9 mouse cellular contexts compared by ENCODE assay signal in genomic region chr19:8710057-8710456, GRCm38 (mm10). TPM values are rescaled to one million over a fixed set of nuclear protein-coding genes. Genes with fewer than 3 reads are reported as not detected.
DNase-seq lines count a peak whose midpoint lies in the region; ATAC-seq and TF ChIP-seq lines count a peak whose summit lies in the region.
"Had no signal": no experiment of that assay in that cellular context is flagged by ENCODE, and none has a peak within 500 bp of the region (broad histone marks: within the 10 kb centered on the region; RNA-seq: fewer than 3 reads in every experiment).

No protein-coding gene starts in this region.

- H3K9me3 ChIP-seq in heart, embryonic 16.5 days (replicated peaks; ENCODE audit: control insufficient read depth, low read length): no peaks in the 10 kb centered on the region
- H3K9me3 ChIP-seq in heart, embryonic 11.5 days (replicated peaks; ENCODE audit: control insufficient read depth, low read length): no peaks in the 10 kb centered on the region
- no peaks in the 10 kb centered on the region for H3K9me3 ChIP-seq in liver, postnatal 0 days (ENCODE audit: low read length)

- no peak for TF ChIP-seq CTCF in brain, embryonic 14.5 days (IDR thresholded peaks at IDR 0.05; ENCODE audit: borderline replicate concordance, extremely low read depth, insufficient read depth, insufficient read length)
- TF ChIP-seq CTCF in liver, postnatal 0 days (IDR thresholded peaks at IDR 0.05; ENCODE audit: low read depth): no peak

- peaks cover 29% of the 10 kb centered on the region for H3K4me1 ChIP-seq in heart, embryonic 16.5 days (ENCODE audit: control insufficient read depth, insufficient read depth, low read length)
- H3K4me1 ChIP-seq in heart, embryonic 11.5 days (ENCODE audit: control insufficient read depth, insufficient read depth, low read length): peaks cover 17% of the 10 kb centered on the region
- H3K4me1 ChIP-seq in liver, postnatal 0 days (ENCODE audit: insufficient read depth): peaks cover 20% of the 10 kb centered on the region; the same call in 1 of the 2 replicates

- H3K4me3 ChIP-seq in heart, embryonic 16.5 days (ENCODE audit: low read length): no peak overlapping the region
- no peak overlapping the region for H3K4me3 ChIP-seq in heart, embryonic 11.5 days (ENCODE audit: low read depth, low read length)
- H3K4me3 ChIP-seq in liver, postnatal 0 days (ENCODE audit: low read depth, low read length): peak overlapping the region; percentile 88; the same call in 1 of the 2 replicates

- peak overlapping the region; percentile 26; the same call in 1 of the 2 replicates for H3K9ac ChIP-seq in heart, embryonic 16.5 days (ENCODE audit: low read length)
- no peak overlapping the region for H3K9ac ChIP-seq in heart, embryonic 11.5 days (ENCODE audit: low read depth, low read length)
- H3K9ac ChIP-seq in liver, postnatal 0 days (replicated peaks): peak overlapping the region; percentile 8; the same call in 1 of the 2 replicates

- no peaks in the 10 kb centered on the region for H3K27me3 ChIP-seq in heart, embryonic 16.5 days (ENCODE audit: control insufficient read depth, insufficient read depth, low read length)
- no peaks in the 10 kb centered on the region for H3K27me3 ChIP-seq in heart, embryonic 11.5 days (ENCODE audit: control insufficient read depth, insufficient read depth, low read length)
- no peaks in the 10 kb centered on the region for H3K27me3 ChIP-seq in liver, postnatal 0 days (ENCODE audit: insufficient read depth, low read length)
- H3K27me3 ChIP-seq: Patski had no signal

- 80% methylated on average over 2 of the region's 2 CpGs for WGBS in heart, embryonic 16.5 days
- 95% methylated on average over 2 of the region's 2 CpGs for WGBS in heart, embryonic 11.5 days (ENCODE audit: insufficient replicate concordance)
- 94% methylated on average over 2 of the region's 2 CpGs for WGBS in liver, postnatal 0 days (ENCODE audit: insufficient replicate concordance)

- no peak overlapping the region for H3K4me2 ChIP-seq in heart, embryonic 16.5 days (ENCODE audit: low read depth, low read length)
- H3K4me2 ChIP-seq in heart, embryonic 11.5 days: no peak overlapping the region
- peak overlapping the region; percentile 68 for H3K4me2 ChIP-seq in liver, postnatal 0 days (ENCODE audit: low read depth, low read length)

- peaks cover 38% of the 10 kb centered on the region for H3K36me3 ChIP-seq in heart, embryonic 16.5 days (ENCODE audit: control insufficient read depth, insufficient read depth)
- peaks cover 36% of the 10 kb centered on the region for H3K36me3 ChIP-seq in heart, embryonic 11.5 days (ENCODE audit: control insufficient read depth, insufficient read depth, low read length)
- H3K36me3 ChIP-seq in liver, postnatal 0 days (replicated peaks; ENCODE audit: insufficient read depth, low read length): peaks cover 56% of the 10 kb centered on the region

- TF ChIP-seq EP300 in liver, postnatal 0 days (IDR thresholded peaks at IDR 0.05; ENCODE audit: low read depth): no peak

- TF ChIP-seq POLR2A in brain, embryonic 14.5 days (IDR thresholded peaks at IDR 0.05; ENCODE audit: borderline replicate concordance, extremely low read depth, insufficient read depth, insufficient read length, poor library complexity, severe bottlenecking): no peak

- ATAC-seq in heart, embryonic 16.5 days (replicated peaks; ENCODE audit: extremely low read depth, insufficient read depth, low FRiP score): no peak
- ATAC-seq in heart, embryonic 11.5 days (replicated peaks; ENCODE audit: insufficient number of reproducible peaks, low FRiP score, low TSS enrichment): no peak
- ATAC-seq in liver, postnatal 0 days: no peak
- ATAC-seq: Patski had no signal

- H3K27ac ChIP-seq in heart, embryonic 16.5 days (ENCODE audit: low read length): peak overlapping the region; percentile 41
- H3K27ac ChIP-seq in heart, embryonic 11.5 days (ENCODE audit: low read depth, low read length): no peak overlapping the region
- no peak overlapping the region for H3K27ac ChIP-seq in liver, postnatal 0 days (ENCODE audit: low read depth)

- DNase-seq in 3T3-L1 (ENCODE audit: low read depth, low spot score): peak; percentile 96
- DNase-seq in brain, embryonic 14.5 days (ENCODE audit: low read depth): peak; percentile 53
- DNase-seq in liver, postnatal 0 days: no peak
- no peak for DNase-seq in spleen, adult 12 weeks (ENCODE audit: low spot score)
- no peak for DNase-seq in spleen, postnatal 36 days (ENCODE audit: low spot score in 2 of 2)
- no peak for DNase-seq in T-cell, adult 2 months (ENCODE audit: low spot score)

RNA-seq across cellular contexts. Expression of gene Slc3a2, which starts 13.1 kb away (rescaled TPM):
- polyA plus RNA-seq in heart, embryonic 16.5 days (2015; fragmentation: Nextera tagmentation; extraction: Ambion mirVana): 66.4 and 68.8 TPM in 2 replicates
- polyA plus RNA-seq in heart, embryonic 11.5 days (2014; fragmentation: Nextera tagmentation; extraction: Ambion mirVana): 82.6 and 87.8 TPM in 2 replicates
- polyA plus RNA-seq in brain, embryonic 14.5 days (2012; rRNA removed): 147 and 159 TPM in 2 replicates
- 64.4 and 68.0 TPM in 2 replicates for polyA plus RNA-seq in liver, postnatal 0 days (2015; fragmentation: Nextera tagmentation; extraction: Ambion mirVana)

RNA-seq across cellular contexts. Expression of gene Wdr74, which starts 25.6 kb away (rescaled TPM):
- 53.5 and 54.9 TPM in 2 replicates for polyA plus RNA-seq in heart, embryonic 16.5 days (2015; fragmentation: Nextera tagmentation; extraction: Ambion mirVana)
- polyA plus RNA-seq in heart, embryonic 11.5 days (2014; fragmentation: Nextera tagmentation; extraction: Ambion mirVana): 56.4 and 58.8 TPM in 2 replicates
- polyA plus RNA-seq in brain, embryonic 14.5 days (2012; rRNA removed): 57.3 and 65.8 TPM in 2 replicates
- 36.0 and 36.8 TPM in 2 replicates for polyA plus RNA-seq in liver, postnatal 0 days (2015; fragmentation: Nextera tagmentation; extraction: Ambion mirVana)

RNA-seq across cellular contexts. Expression of gene 1700092M07Rik, which starts 30.5 kb away (rescaled TPM):
- 0.63 and 0.74 TPM in 2 replicates for polyA plus RNA-seq in heart, embryonic 16.5 days (2015; fragmentation: Nextera tagmentation; extraction: Ambion mirVana)
- 0.99 and 2.2 TPM in 2 replicates for polyA plus RNA-seq in heart, embryonic 11.5 days (2014; fragmentation: Nextera tagmentation; extraction: Ambion mirVana)
- polyA plus RNA-seq in brain, embryonic 14.5 days (2012; rRNA removed): 1.9 and 2.4 TPM in 2 replicates
- polyA plus RNA-seq in liver, postnatal 0 days (2015; fragmentation: Nextera tagmentation; extraction: Ambion mirVana): 0.31 and 0.43 TPM in 2 replicates

RNA-seq across cellular contexts. Expression of gene Stx5a, which starts 31.2 kb away (rescaled TPM):
- 91.5 and 91.7 TPM in 2 replicates for polyA plus RNA-seq in heart, embryonic 16.5 days (2015; fragmentation: Nextera tagmentation; extraction: Ambion mirVana)
- polyA plus RNA-seq in heart, embryonic 11.5 days (2014; fragmentation: Nextera tagmentation; extraction: Ambion mirVana): 82.2 and 85.1 TPM in 2 replicates
- 117 TPM in 2 replicates for polyA plus RNA-seq in brain, embryonic 14.5 days (2012; rRNA removed)
- 36.3 and 37.5 TPM in 2 replicates for polyA plus RNA-seq in liver, postnatal 0 days (2015; fragmentation: Nextera tagmentation; extraction: Ambion mirVana)

RNA-seq across cellular contexts. Expression of gene Chrm1, which starts 46.5 kb away (rescaled TPM):
- 0.09 TPM in 2 replicates for polyA plus RNA-seq in heart, embryonic 16.5 days (2015; fragmentation: Nextera tagmentation; extraction: Ambion mirVana)
- 0.06 TPM in 1 of 2 replicates, not detected in the other for polyA plus RNA-seq in heart, embryonic 11.5 days (2014; fragmentation: Nextera tagmentation; extraction: Ambion mirVana)
- 1.5 and 2.5 TPM in 2 replicates for polyA plus RNA-seq in brain, embryonic 14.5 days (2012; rRNA removed)
- polyA plus RNA-seq in liver, postnatal 0 days (2015; fragmentation: Nextera tagmentation; extraction: Ambion mirVana): not detected in 2 replicates

Comparison
In these comparisons a context has a peak if more than half of its experiments do, and no peak if none do; other contexts are left out.
1. DNase-seq: peak in 3T3-L1 (single experiment) and brain, embryonic 14.5 days (single experiment); none in liver, postnatal 0 days (single experiment), spleen, adult 12 weeks (single experiment), spleen, postnatal 36 days (0 of 2) and T-cell, adult 2 months (single experiment).